ENCODE assay signal across 24 mouse cellular contexts in the genomic region with DNA sequence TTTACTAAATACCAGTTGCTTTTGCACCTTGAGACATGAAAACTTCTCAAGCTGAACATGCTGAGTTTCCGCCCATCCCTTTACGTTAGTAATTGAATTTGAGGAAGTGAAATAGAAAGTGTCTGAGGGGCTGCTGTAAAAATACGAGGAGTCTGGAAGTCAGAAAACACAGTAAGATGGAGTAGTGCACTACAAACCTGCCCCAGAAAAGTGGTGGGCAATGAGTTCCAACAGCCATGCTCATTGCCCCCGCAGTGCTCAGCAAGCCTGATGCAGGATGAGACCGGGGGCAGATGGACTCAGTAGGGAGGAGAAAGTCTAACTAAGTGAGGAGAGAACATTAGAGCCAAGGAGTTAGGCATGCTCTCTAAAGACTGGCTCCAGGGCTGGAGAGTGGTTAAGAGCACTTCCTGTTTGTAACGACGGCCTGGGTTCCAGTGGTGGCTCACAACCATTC. TPM values are rescaled to one million over a fixed set of nuclear protein-coding genes. Genes with fewer than 3 reads are reported as not detected.
DNase-seq lines count a peak whose midpoint lies in the region; ATAC-seq and TF ChIP-seq lines count a peak whose summit lies in the region.
"Had no signal": no experiment of that assay in that cellular context is flagged by ENCODE, and none has a peak within 500 bp of the region (broad histone marks: within the 10 kb centered on the region; RNA-seq: fewer than 3 reads in every experiment).

No protein-coding gene starts in this region.

- H3K27me3 ChIP-seq in thymus, adult 2 months (ENCODE audit: control insufficient read depth, insufficient read depth, low read length) = no peaks in the 10 kb centered on the region
- H3K27me3 ChIP-seq: heart, embryonic 13.5 days; midbrain, embryonic 15.5 days; neural tube, embryonic 13.5 days had no signal

- ATAC-seq in CD4-positive, CD25-positive, alpha-beta regulatory T cell, adult 4 months = no peak
- ATAC-seq: forebrain, embryonic 14.5 days; midbrain, embryonic 15.5 days had no signal

- intact Hi-C loops in heart, postnatal 10 days (cut with DNase I) = no loop called here

- no peak overlapping the region for H3K4me3 ChIP-seq in thymus, adult 2 months (ENCODE audit: control insufficient read depth, insufficient read depth, low read length)
- 0 out of 2 replicates have a peak overlapping the region, but pooled peaks have one; percentile 7 for H3K4me3 ChIP-seq in macrophage (ENCODE audit: inconsistent target)
- H3K4me3 ChIP-seq: heart, embryonic 13.5 days; midbrain, embryonic 15.5 days; neural tube, embryonic 13.5 days had no signal

- peaks cover 13% of the 10 kb centered on the region for H3K4me1 ChIP-seq in thymus, adult 2 months (replicated peaks; ENCODE audit: control insufficient read depth, insufficient read depth, low read length)
- H3K4me1 ChIP-seq: heart, embryonic 13.5 days; midbrain, embryonic 15.5 days had no signal

- no peak for TF ChIP-seq POLR2A in thymus, adult 2 months (IDR thresholded peaks at IDR 0.05; ENCODE audit: control insufficient read depth, extremely low read depth, insufficient read depth, low read length, poor library complexity)

- H3K79me2 ChIP-seq in macrophage (ENCODE audit: inconsistent target) = no peaks in the 10 kb centered on the region

- WGBS in thymus, adult 2 months = 38% methylated on average over 7 of the region's 7 CpGs
- 12% methylated on average over 7 of the region's 7 CpGs for WGBS in macrophage (ENCODE audit: missing documents)

- H3K36me3 ChIP-seq in thymus, adult 2 months (ENCODE audit: control insufficient read depth, insufficient read depth, low read length) = no peaks in the 10 kb centered on the region
- no peaks in the 10 kb centered on the region for H3K36me3 ChIP-seq in macrophage (ENCODE audit: inconsistent target)
- H3K36me3 ChIP-seq: heart, embryonic 13.5 days; midbrain, embryonic 15.5 days; neural tube, embryonic 13.5 days had no signal

- peak; percentile 8 to 11 for DNase-seq in heart, adult 18-20 months
- DNase-seq in heart, postnatal 10 days = no peak
- DNase-seq in thymus, adult 2 months = no peak
- no peak for DNase-seq in thymus, postnatal 4 days
- DNase-seq in ovary, postnatal 36 days (ENCODE audit: low spot score) = no peak
- DNase-seq in retina, embryonic 14.5 days (ENCODE audit: low spot score) = no peak
- DNase-seq: adrenal gland, postnatal 36 days; cerebellum, adult 11-12 months; kidney, adult 11 months; kidney, postnatal 14 days; thymus, postnatal 25 days had no signal

- no peak for TF ChIP-seq CTCF in thymus, adult 2 months (IDR thresholded peaks at IDR 0.05; ENCODE audit: borderline replicate concordance, control insufficient read depth, extremely low read depth, insufficient read depth, low read length, poor library complexity)

- 0 out of 2 replicates have a peak overlapping the region, but pooled peaks have one; percentile 2 for H3K27ac ChIP-seq in thymus, adult 2 months (ENCODE audit: control insufficient read depth, insufficient read depth, low read length)
- H3K27ac ChIP-seq in macrophage = peak overlapping the region; percentile 90
- H3K27ac ChIP-seq: heart, embryonic 13.5 days; hindbrain, embryonic 14.5 days; midbrain, embryonic 15.5 days; neural tube, embryonic 13.5 days had no signal

RNA-seq across cellular contexts. Expression of a gene that starts 5.3 kb away (rescaled TPM):
- total RNA-seq in heart, adult 18-20 months (2021) = 10 to 100 TPM in 1 of 2 experiments, 1 to 10 TPM in 1; 5.8 to 10.2 TPM
- 10 to 100 TPM; 11.8 to 13.5 TPM for total RNA-seq in heart, postnatal 10 days (2021)
- polyA plus RNA-seq in thymus, adult 2 months (2012; rRNA removed) = 9.6 and 11.0 TPM in 2 replicates
- 100 to 1,000 TPM in 25 of 26 experiments, 10 to 100 TPM in 1; 90.4 to 463 (median 147) TPM for total RNA-seq in macrophage (2018; cell fraction: chromatin; rRNA removed)
- total RNA-seq in macrophage (2018; cell fraction: cytosol; rRNA removed) = 10 to 100 TPM; 18.7 to 68.1 (median 23.2) TPM
- 100 to 1,000 TPM in 15 of 26 experiments, 10 to 100 TPM in 11; 68.7 to 373 (median 139) TPM for total RNA-seq in macrophage (2018; cell fraction: nucleus; rRNA removed)
- polyA plus RNA-seq in macrophage (2018) = 18.5 to 21.9 TPM (median 20.9 TPM) in 3 replicates
- polyA plus RNA-seq in CD4-positive, CD25-positive, alpha-beta regulatory T cell, adult 4 months (2017; shearing (Covaris generic)) = 10 to 100 TPM; 25.3 to 26.2 TPM

RNA-seq across cellular contexts. Expression of a gene that starts 33.1 kb away (rescaled TPM):
- total RNA-seq in heart, adult 18-20 months (2021) = not detected
- total RNA-seq in heart, postnatal 10 days (2021) = not detected
- not detected in 2 replicates for polyA plus RNA-seq in thymus, adult 2 months (2012; rRNA removed)
- not detected for total RNA-seq in macrophage (2018; cell fraction: chromatin; rRNA removed)
- total RNA-seq in macrophage (2018; cell fraction: cytosol; rRNA removed) = not detected
- total RNA-seq in macrophage (2018; cell fraction: nucleus; rRNA removed) = not detected
- polyA plus RNA-seq in macrophage (2018) = not detected in 3 replicates
- not detected for polyA plus RNA-seq in CD4-positive, CD25-positive, alpha-beta regulatory T cell, adult 4 months (2017; shearing (Covaris generic))
- total RNA-seq: adrenal gland, postnatal 36 days; ES-E14; gastrocnemius, adult 8-10 months; layer of hippocampus, postnatal 14 days had no signal
- polyA plus RNA-seq: forebrain, embryonic 14.5 days; heart, embryonic 13.5 days; hindbrain, embryonic 14.5 days; limb, embryonic 11.5 days; lung, embryonic 16.5 days; midbrain, embryonic 15.5 days; neural tube, embryonic 13.5 days; stomach, embryonic 16.5 days had no signal

Comparison
In these comparisons a context has a peak if more than half of its experiments do, and no peak if none do; other contexts are left out.
1. DNase-seq: peak in heart, adult 18-20 months (2 of 2); none in heart, postnatal 10 days (0 of 2), thymus, adult 2 months (single experiment), thymus, postnatal 4 days (single experiment), ovary, postnatal 36 days (single experiment) and retina, embryonic 14.5 days (single experiment).